35 mouse cellular contexts compared by ENCODE assay signal in genomic region chr14:117093586-117093985, GRCm38 (mm10).
"Had no signal": no experiment of that assay in that cellular context is flagged by ENCODE, and none has a peak within 500 bp of the region (broad histone marks: within the 10 kb centered on the region; RNA-seq: fewer than 3 reads in every experiment).

No protein-coding gene starts in this region.

- H3K9ac ChIP-seq: heart, embryonic 12.5 days; heart, embryonic 13.5 days; heart, embryonic 15.5 days; hindbrain, embryonic 12.5 days; hindbrain, embryonic 13.5 days; hindbrain, embryonic 14.5 days; hindbrain, embryonic 15.5 days; intestine, embryonic 15.5 days; kidney, embryonic 15.5 days had no signal

- H3K27me3 ChIP-seq: heart, embryonic 12.5 days; heart, embryonic 13.5 days; heart, embryonic 15.5 days; hindbrain, embryonic 12.5 days; hindbrain, embryonic 13.5 days; hindbrain, embryonic 15.5 days; intestine, embryonic 15.5 days; kidney, embryonic 15.5 days had no signal

- H3K36me3 ChIP-seq: heart, embryonic 10.5 days; heart, embryonic 12.5 days; heart, embryonic 13.5 days; heart, embryonic 15.5 days; hindbrain, embryonic 12.5 days; hindbrain, embryonic 13.5 days; hindbrain, embryonic 15.5 days; intestine, embryonic 15.5 days had no signal

- H3K27ac ChIP-seq: heart, embryonic 10.5 days; heart, embryonic 13.5 days; heart, embryonic 15.5 days; hindbrain, embryonic 10.5 days; hindbrain, embryonic 12.5 days; hindbrain, embryonic 13.5 days; hindbrain, embryonic 14.5 days; hindbrain, embryonic 15.5 days; hindbrain, postnatal 0 days; intestine, embryonic 15.5 days; kidney, embryonic 15.5 days; kidney, postnatal 0 days; layer of hippocampus, adult 2 months had no signal

- H3K9me3 ChIP-seq: heart, embryonic 10.5 days; heart, embryonic 12.5 days; heart, embryonic 13.5 days; heart, embryonic 15.5 days; hindbrain, embryonic 10.5 days; hindbrain, embryonic 12.5 days; hindbrain, embryonic 13.5 days; hindbrain, embryonic 15.5 days; intestine, embryonic 15.5 days; kidney, embryonic 15.5 days had no signal

- H3K4me3 ChIP-seq: heart, embryonic 10.5 days; heart, embryonic 12.5 days; heart, embryonic 13.5 days; heart, embryonic 15.5 days; hindbrain, embryonic 10.5 days; hindbrain, embryonic 12.5 days; hindbrain, embryonic 13.5 days; hindbrain, embryonic 15.5 days; intestine, embryonic 15.5 days; kidney, embryonic 15.5 days; layer of hippocampus, adult 2 months had no signal

- DNase-seq: heart, postnatal 10 days; heart, postnatal 14 days; heart, postnatal 36 days; heart, postnatal 4 days; kidney, adult 11 months; kidney, adult 18-20 months; kidney, adult 2 months; kidney, adult 8-10 months; kidney, adult 9 months; kidney, postnatal 10 days; kidney, postnatal 14 days; kidney, postnatal 25 days; kidney, postnatal 36 days; kidney, postnatal 4 days; layer of hippocampus, adult 9-11 months; layer of hippocampus, postnatal 36 days had no signal

- H3K4me2 ChIP-seq: heart, embryonic 11.5 days; heart, embryonic 12.5 days; heart, embryonic 13.5 days; heart, embryonic 15.5 days; hindbrain, embryonic 12.5 days; hindbrain, embryonic 13.5 days; hindbrain, embryonic 14.5 days; hindbrain, embryonic 15.5 days; intestine, embryonic 15.5 days; kidney, embryonic 15.5 days had no signal

- H3K4me1 ChIP-seq: heart, embryonic 10.5 days; heart, embryonic 15.5 days; hindbrain, embryonic 10.5 days; hindbrain, embryonic 12.5 days; hindbrain, embryonic 13.5 days; hindbrain, embryonic 15.5 days; intestine, embryonic 15.5 days; kidney, embryonic 15.5 days had no signal

- ATAC-seq: hindbrain, embryonic 16.5 days; hindbrain, postnatal 0 days; inflammation-experienced regulatory T-cells, adult 6 months; intestine, embryonic 15.5 days; intestine, embryonic 16.5 days; intestine, postnatal 0 days had no signal
